In genomic region chr1:23763726-23764125, GRCm38 (mm10) we compare ENCODE assay signal across 9 mouse cellular contexts. TPM values are rescaled to one million over a fixed set of nuclear protein-coding genes. Genes with fewer than 3 reads are reported as not detected.
DNase-seq lines count a peak whose midpoint lies in the region; ATAC-seq and TF ChIP-seq lines count a peak whose summit lies in the region.
"Had no signal": no experiment of that assay in that cellular context is flagged by ENCODE, and none has a peak within 500 bp of the region (broad histone marks: within the 10 kb centered on the region; RNA-seq: fewer than 3 reads in every experiment).

No protein-coding gene starts in this region.

- H3K27me3 ChIP-seq in embryonic facial prominence, embryonic 13.5 days = peaks cover 77% of the 10 kb centered on the region
- peaks cover 27% of the 10 kb centered on the region for H3K27me3 ChIP-seq in kidney, embryonic 14.5 days (ENCODE audit: control insufficient read depth, insufficient read depth, low read length)
- H3K27me3 ChIP-seq in midbrain, embryonic 10.5 days (ENCODE audit: low read depth, poor library complexity, severe bottlenecking) = peaks cover 68% of the 10 kb centered on the region

- DNase-seq in cerebellum, adult 9-10 months = peak; percentile 31
- DNase-seq in midbrain, embryonic 10.5 days (ENCODE audit: low spot score) = peak; percentile 34
- DNase-seq in gastrocnemius, adult 2 months = no peak
- no peak for DNase-seq in layer of hippocampus, adult 9-10 months (ENCODE audit: low spot score)
- no peak for DNase-seq in adrenal gland, postnatal 25 days
- no peak for DNase-seq in testis, postnatal 10 days (ENCODE audit: low spot score)

- no peak for ATAC-seq in embryonic facial prominence, embryonic 13.5 days (ENCODE audit: insufficient number of reproducible peaks, insufficient read depth, low FRiP score, low TSS enrichment, low read depth)
- no peak for ATAC-seq in kidney, embryonic 14.5 days (ENCODE audit: low FRiP score, low TSS enrichment)

- 2% methylated on average over 7 of the region's 7 CpGs for WGBS in embryonic facial prominence, embryonic 13.5 days
- 2% methylated on average over 7 of the region's 7 CpGs for WGBS in kidney, embryonic 14.5 days
- 2% methylated on average over 7 of the region's 7 CpGs for WGBS in midbrain, embryonic 10.5 days

- H3K9ac ChIP-seq in embryonic facial prominence, embryonic 13.5 days = no peak overlapping the region
- no peak overlapping the region for H3K9ac ChIP-seq in kidney, embryonic 14.5 days (ENCODE audit: low read depth, low read length)
- H3K9ac ChIP-seq: liver, embryonic 15.5 days had no signal

- peak overlapping the region; percentile 99 for H3K4me2 ChIP-seq in embryonic facial prominence, embryonic 13.5 days
- H3K4me2 ChIP-seq in kidney, embryonic 14.5 days (replicated peaks; ENCODE audit: low read depth, low read length) = peak overlapping the region; percentile 97; the same call in 1 of the 2 replicates

- intact Hi-C loops in gastrocnemius, adult 2 months (cut with DNase I) = loop anchor here (2.0 kb wide), 1 partner anchor 31 kb away; no protein-coding TSS in a partner anchor

- H3K27ac ChIP-seq in embryonic facial prominence, embryonic 13.5 days = no peak overlapping the region
- H3K27ac ChIP-seq in kidney, embryonic 14.5 days (ENCODE audit: low read depth, low read length) = no peak overlapping the region
- H3K27ac ChIP-seq in midbrain, embryonic 10.5 days (replicated peaks) = no peak overlapping the region
- H3K27ac ChIP-seq in gastrocnemius, adult 2 months = no peak overlapping the region
- H3K27ac ChIP-seq: liver, embryonic 15.5 days had no signal

- no peak for TF ChIP-seq CTCF in gastrocnemius, adult 2 months (IDR thresholded peaks at IDR 0.05)

- no peaks in the 10 kb centered on the region for H3K9me3 ChIP-seq in embryonic facial prominence, embryonic 13.5 days
- H3K9me3 ChIP-seq in kidney, embryonic 14.5 days (ENCODE audit: control insufficient read depth, low read length) = no peaks in the 10 kb centered on the region
- no peaks in the 10 kb centered on the region for H3K9me3 ChIP-seq in midbrain, embryonic 10.5 days (replicated peaks)
- H3K9me3 ChIP-seq: liver, embryonic 15.5 days had no signal

- H3K36me3 ChIP-seq in embryonic facial prominence, embryonic 13.5 days = no peaks in the 10 kb centered on the region
- H3K36me3 ChIP-seq in kidney, embryonic 14.5 days (ENCODE audit: control insufficient read depth, insufficient read depth, low read length) = no peaks in the 10 kb centered on the region
- H3K36me3 ChIP-seq in midbrain, embryonic 10.5 days = no peaks in the 10 kb centered on the region
- H3K36me3 ChIP-seq: liver, embryonic 15.5 days had no signal

- H3K4me1 ChIP-seq in embryonic facial prominence, embryonic 13.5 days = peaks cover 20% of the 10 kb centered on the region
- H3K4me1 ChIP-seq in kidney, embryonic 14.5 days (ENCODE audit: control insufficient read depth, insufficient read depth, low read length) = peaks cover 4% of the 10 kb centered on the region; the same call in 1 of the 2 replicates
- peaks cover 26% of the 10 kb centered on the region for H3K4me1 ChIP-seq in midbrain, embryonic 10.5 days

- H3K4me3 ChIP-seq in embryonic facial prominence, embryonic 13.5 days = no peak overlapping the region
- no peak overlapping the region; the same call in 1 of the 2 replicates for H3K4me3 ChIP-seq in kidney, embryonic 14.5 days (ENCODE audit: low read length)
- H3K4me3 ChIP-seq in midbrain, embryonic 10.5 days = peak overlapping the region; percentile 74
- H3K4me3 ChIP-seq in gastrocnemius, adult 2 months = no peak overlapping the region

RNA-seq across cellular contexts. Expression of gene B3gat2, which starts 2.2 kb away (rescaled TPM):
- polyA plus RNA-seq in embryonic facial prominence, embryonic 13.5 days (2015; fragmentation: Nextera tagmentation; extraction: Ambion mirVana) = 0.67 and 1.3 TPM in 2 replicates
- 2.9 and 5.0 TPM in 2 replicates for polyA plus RNA-seq in kidney, embryonic 14.5 days (2014; fragmentation: Nextera tagmentation; extraction: Ambion mirVana)
- polyA plus RNA-seq in midbrain, embryonic 10.5 days (2016; fragmentation: Nextera tagmentation; extraction: Ambion mirVana) = 1.1 TPM in 2 replicates
- not detected for total RNA-seq in gastrocnemius, adult 2 months (2021)
- total RNA-seq in adrenal gland, postnatal 25 days (2021) = not detected in 2 replicates

Comparison
In these comparisons a context has a peak if more than half of its experiments do, and no peak if none do; other contexts are left out.
1. DNase-seq: peak in cerebellum, adult 9-10 months (single experiment) and midbrain, embryonic 10.5 days (single experiment); none in gastrocnemius, adult 2 months (single experiment), layer of hippocampus, adult 9-10 months (single experiment), adrenal gland, postnatal 25 days (single experiment) and testis, postnatal 10 days (single experiment).